In the genomic region with DNA sequence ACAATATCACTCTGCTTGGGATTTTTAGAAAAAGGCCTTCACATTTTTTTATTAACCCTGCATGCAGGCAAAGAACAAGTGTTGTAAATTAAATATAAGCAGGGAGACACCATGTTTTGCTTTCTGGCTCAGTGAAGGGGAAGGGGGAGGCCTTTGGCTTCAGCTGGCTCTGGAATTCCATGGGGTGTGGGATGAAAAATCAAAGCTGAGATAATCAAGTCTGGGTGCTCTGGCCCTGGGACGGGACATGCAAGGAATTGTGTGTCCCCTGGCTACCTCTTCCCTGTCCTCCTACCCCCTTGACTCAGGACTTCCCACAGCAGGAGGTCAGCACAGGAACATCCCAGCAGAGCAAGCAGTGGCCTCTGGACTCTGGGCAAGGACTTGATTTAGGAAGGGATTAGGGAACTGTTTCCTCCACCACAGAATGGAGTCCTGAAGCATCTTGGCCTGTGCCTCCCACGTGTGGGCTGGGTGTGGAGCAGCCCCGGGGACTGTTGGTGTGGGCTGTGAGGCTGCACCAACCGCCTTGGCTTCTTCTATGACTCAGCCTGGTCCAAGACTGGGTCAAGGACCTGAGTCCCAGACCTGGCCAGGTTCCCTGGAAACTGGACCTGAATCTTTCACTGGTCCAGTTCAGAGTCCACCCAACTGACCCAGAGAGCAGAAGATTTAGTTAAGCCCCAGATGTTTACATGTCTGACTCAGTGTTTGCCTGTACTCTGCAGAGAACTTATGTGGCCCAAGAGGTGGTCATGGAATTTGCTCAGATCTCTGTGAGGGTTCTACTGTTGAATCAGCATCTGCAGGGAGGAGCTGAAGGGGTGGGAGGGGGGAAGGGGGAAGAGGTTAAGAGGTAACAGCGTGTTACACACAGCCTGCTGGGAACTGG, we compare ENCODE assay signal across 8 mouse cellular contexts.
DNase-seq lines count a peak whose midpoint lies in the region; ATAC-seq lines count a peak whose summit lies in the region.

No protein-coding gene starts in this region.

- no peak overlapping the region for H3K4me2 ChIP-seq in forebrain, embryonic 12.5 days

- peak; percentile 95 for DNase-seq in heart, adult 11 months
- DNase-seq in heart, adult 8-10 months (ENCODE audit: low spot score) = no peak
- peak; percentile 57 to 70 for DNase-seq in adrenal gland, adult 18-20 months (ENCODE audit: low spot score in 2 of 2)
- DNase-seq in kidney, adult 11 months = peak; percentile 90
- peak; percentile 59 for DNase-seq in lung, postnatal 25 days (ENCODE audit: low spot score)
- DNase-seq in cerebellum, adult 11-12 months = no peak

- no peak overlapping the region for H3K9ac ChIP-seq in forebrain, embryonic 12.5 days

- ATAC-seq in granulocyte monocyte progenitor cell, adult 5-6 weeks (replicated peaks; ENCODE audit: poor library complexity, severe bottlenecking) = no peak
- ATAC-seq in forebrain, embryonic 12.5 days (ENCODE audit: low FRiP score) = no peak

- H3K27ac ChIP-seq in forebrain, embryonic 12.5 days = no peak overlapping the region

- no peaks in the 10 kb centered on the region for H3K9me3 ChIP-seq in forebrain, embryonic 12.5 days

- 53% methylated on average over 5 of the region's 5 CpGs for WGBS in forebrain, embryonic 12.5 days

- H3K36me3 ChIP-seq in forebrain, embryonic 12.5 days (replicated peaks) = no peaks in the 10 kb centered on the region

- no peak overlapping the region for H3K4me3 ChIP-seq in forebrain, embryonic 12.5 days (replicated peaks)

- H3K4me1 ChIP-seq in forebrain, embryonic 12.5 days = no peaks in the 10 kb centered on the region

- H3K27me3 ChIP-seq in forebrain, embryonic 12.5 days = no peaks in the 10 kb centered on the region

Comparison
In these comparisons a context has a peak if more than half of its experiments do, and no peak if none do; other contexts are left out.
1. DNase-seq: peak in heart, adult 11 months (single experiment), adrenal gland, adult 18-20 months (2 of 2), kidney, adult 11 months (single experiment) and lung, postnatal 25 days (single experiment); none in heart, adult 8-10 months (single experiment) and cerebellum, adult 11-12 months (single experiment).